ENCODE assay signal across 8 mouse cellular contexts in the genomic region with DNA sequence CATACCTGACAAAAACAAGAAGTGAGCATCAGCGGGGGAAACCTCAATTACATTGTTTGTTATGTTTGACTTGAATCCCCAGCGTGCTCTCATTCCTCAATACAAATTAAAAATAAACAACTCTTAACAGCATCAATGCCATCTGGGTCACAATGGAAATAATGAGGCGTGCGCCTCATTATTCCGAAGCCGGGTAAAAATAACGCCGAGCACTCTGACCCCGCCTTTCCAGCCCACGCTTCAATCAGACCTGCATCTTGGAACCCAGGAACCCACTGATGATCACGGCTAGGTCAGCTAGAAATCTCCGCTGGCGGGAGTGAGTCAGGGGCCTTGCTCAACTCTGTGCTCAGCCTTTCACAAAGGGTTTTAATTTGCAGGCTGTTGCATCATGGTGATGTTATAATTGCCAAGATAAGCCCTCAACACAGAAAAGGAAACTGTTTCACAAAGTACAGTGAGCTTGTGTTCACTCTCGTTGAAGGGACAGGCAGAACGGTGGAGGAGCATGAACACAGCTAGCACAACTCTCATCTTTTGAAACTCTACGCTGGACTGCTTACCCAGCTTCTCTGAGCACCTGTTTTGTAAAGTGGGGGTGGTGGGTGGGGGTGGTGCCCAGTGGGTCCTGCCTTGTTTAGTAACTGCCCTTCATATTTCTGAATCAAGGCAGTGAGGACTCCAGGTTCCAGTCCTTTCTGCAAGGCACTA. TPM values are rescaled to one million over a fixed set of nuclear protein-coding genes. Genes with fewer than 3 reads are reported as not detected.
DNase-seq lines count a peak whose midpoint lies in the region; ATAC-seq and TF ChIP-seq lines count a peak whose summit lies in the region.

No protein-coding gene starts in this region.

- 0 out of 2 replicates have a peak overlapping the region, but pooled peaks have one; percentile 38 for H3K9ac ChIP-seq in forebrain, embryonic 16.5 days (replicated peaks; ENCODE audit: low read depth, low read length)
- H3K9ac ChIP-seq in intestine, embryonic 16.5 days (ENCODE audit: low read depth, low read length), result peak overlapping the region; percentile 45; the same call in 1 of the 2 replicates
- 0 out of 2 replicates have a peak overlapping the region, but pooled peaks have one; percentile 1 for H3K9ac ChIP-seq in midbrain, embryonic 12.5 days (replicated peaks)

- H3K27ac ChIP-seq in gastrocnemius, adult 2 months, result peak overlapping the region; percentile 97
- H3K27ac ChIP-seq in forebrain, embryonic 16.5 days (ENCODE audit: low read length), result 0 out of 2 replicates have a peak overlapping the region, but pooled peaks have one; percentile 10
- H3K27ac ChIP-seq in intestine, embryonic 16.5 days (ENCODE audit: low read length), result peak overlapping the region; percentile 62
- no peak overlapping the region for H3K27ac ChIP-seq in midbrain, embryonic 12.5 days (replicated peaks)

- intact Hi-C loops in gastrocnemius, adult 2 months (cut with DNase I), result loop anchor here (5.0 kb wide), 1 partner anchor 94 kb away; no protein-coding TSS in a partner anchor
- intact Hi-C loops in gastrocnemius, postnatal 14 days (cut with DNase I; ENCODE audit: low total_unique reads), result no loop called here
- intact Hi-C loops in left cerebral cortex, postnatal 25 days (cut with DNase I), result no loop called here

- 7% methylated on average over 16 of the region's 16 CpGs for WGBS in forebrain, embryonic 16.5 days
- 45% methylated on average over 16 of the region's 16 CpGs for WGBS in intestine, embryonic 16.5 days
- whole genome bisulfite sequencing in midbrain, embryonic 12.5 days, result 36% methylated on average over 16 of the region's 16 CpGs

- H3K9me3 ChIP-seq in forebrain, embryonic 16.5 days (ENCODE audit: control insufficient read depth, low read length), result no peaks in the 10 kb centered on the region
- H3K9me3 ChIP-seq in intestine, embryonic 16.5 days (ENCODE audit: control insufficient read depth, low read length), result no peaks in the 10 kb centered on the region
- no peaks in the 10 kb centered on the region for H3K9me3 ChIP-seq in midbrain, embryonic 12.5 days

- ATAC-seq in forebrain, embryonic 16.5 days, result no peak
- ATAC-seq in intestine, embryonic 16.5 days, result peak; percentile 12; the same call in 1 of the 2 replicates
- no peak for ATAC-seq in midbrain, embryonic 12.5 days (ENCODE audit: low FRiP score, low read depth)

- H3K4me2 ChIP-seq in forebrain, embryonic 16.5 days (ENCODE audit: low read length), result peak overlapping the region; percentile 69
- peak overlapping the region; percentile 27 for H3K4me2 ChIP-seq in intestine, embryonic 16.5 days (ENCODE audit: low read depth, low read length)
- H3K4me2 ChIP-seq in midbrain, embryonic 12.5 days (replicated peaks), result peak overlapping the region; percentile 96

- peak overlapping the region; percentile 97 for H3K4me3 ChIP-seq in gastrocnemius, adult 2 months
- H3K4me3 ChIP-seq in forebrain, embryonic 16.5 days (replicated peaks; ENCODE audit: low read length), result peak overlapping the region; percentile 58
- H3K4me3 ChIP-seq in intestine, embryonic 16.5 days (ENCODE audit: low read length), result peak overlapping the region; percentile 9; the same call in 1 of the 2 replicates
- no peak overlapping the region for H3K4me3 ChIP-seq in midbrain, embryonic 12.5 days

- H3K36me3 ChIP-seq in forebrain, embryonic 16.5 days (ENCODE audit: control insufficient read depth, insufficient read depth), result no peaks in the 10 kb centered on the region
- no peaks in the 10 kb centered on the region for H3K36me3 ChIP-seq in intestine, embryonic 16.5 days (ENCODE audit: control insufficient read depth, insufficient read depth, low read length)
- H3K36me3 ChIP-seq in midbrain, embryonic 12.5 days, result no peaks in the 10 kb centered on the region

- no peaks in the 10 kb centered on the region for H3K27me3 ChIP-seq in forebrain, embryonic 16.5 days (replicated peaks; ENCODE audit: control insufficient read depth, insufficient read depth, low read length)
- H3K27me3 ChIP-seq in intestine, embryonic 16.5 days (replicated peaks; ENCODE audit: control insufficient read depth, insufficient read depth, low read length), result no peaks in the 10 kb centered on the region
- peaks cover 26% of the 10 kb centered on the region for H3K27me3 ChIP-seq in midbrain, embryonic 12.5 days

- peak; percentile 64 for DNase-seq in gastrocnemius, adult 2 months
- no peak for DNase-seq in gastrocnemius, postnatal 14 days
- DNase-seq in adrenal gland, adult 2 months, result peak; percentile 90
- DNase-seq in left cerebral cortex, postnatal 25 days (ENCODE audit: low spot score in 2 of 2), result no peak
- no peak for DNase-seq in cerebellum, postnatal 10 days

- peaks cover 33% of the 10 kb centered on the region for H3K4me1 ChIP-seq in forebrain, embryonic 16.5 days (replicated peaks; ENCODE audit: control insufficient read depth, insufficient read depth, low read length)
- H3K4me1 ChIP-seq in intestine, embryonic 16.5 days (ENCODE audit: control insufficient read depth, insufficient read depth, low read length), result peaks cover 28% of the 10 kb centered on the region
- H3K4me1 ChIP-seq in midbrain, embryonic 12.5 days, result peaks cover 33% of the 10 kb centered on the region

- no peak for TF ChIP-seq CTCF in gastrocnemius, adult 2 months (IDR thresholded peaks at IDR 0.05)

RNA-seq across cellular contexts. Expression of gene Nfil3, which starts 4.2 kb away (rescaled TPM):
- total RNA-seq in gastrocnemius, adult 2 months (2021), result 100 to 1,000 TPM in 1 of 2 experiments, 10 to 100 TPM in 1; 40.2 to 137 TPM
- total RNA-seq in gastrocnemius, postnatal 14 days (2021), result 10 to 100 TPM; 15.7 to 39.9 TPM
- total RNA-seq in adrenal gland, adult 2 months (2021), result 10 to 100 TPM; 19.6 to 85.0 TPM
- polyA plus RNA-seq in adrenal gland, adult 2 months (2012; rRNA removed), result 7.6 TPM in 2 replicates
- polyA plus RNA-seq in forebrain, embryonic 16.5 days (2015; fragmentation: Nextera tagmentation; extraction: Ambion mirVana), result 58.8 and 67.1 TPM in 2 replicates
- polyA plus RNA-seq in intestine, embryonic 16.5 days (2015; fragmentation: Nextera tagmentation; extraction: Ambion mirVana), result 28.4 and 30.0 TPM in 2 replicates
- 28.2 and 28.5 TPM in 2 replicates for polyA plus RNA-seq in midbrain, embryonic 12.5 days (2016; fragmentation: Nextera tagmentation; extraction: Ambion mirVana)
- total RNA-seq in left cerebral cortex, postnatal 25 days (2021), result 10 to 100 TPM; 14.4 to 20.8 TPM

RNA-seq across cellular contexts. Expression of gene Auh, which starts 47.2 kb away (rescaled TPM):
- 10 to 100 TPM; 74.0 to 94.1 TPM for total RNA-seq in gastrocnemius, adult 2 months (2021)
- total RNA-seq in gastrocnemius, postnatal 14 days (2021), result 10 to 100 TPM; 47.4 to 65.3 TPM
- 100 to 1,000 TPM; 119 to 135 TPM for total RNA-seq in adrenal gland, adult 2 months (2021)
- 28.9 and 36.9 TPM in 2 replicates for polyA plus RNA-seq in adrenal gland, adult 2 months (2012; rRNA removed)
- 60.9 and 63.5 TPM in 2 replicates for polyA plus RNA-seq in forebrain, embryonic 16.5 days (2015; fragmentation: Nextera tagmentation; extraction: Ambion mirVana)
- polyA plus RNA-seq in intestine, embryonic 16.5 days (2015; fragmentation: Nextera tagmentation; extraction: Ambion mirVana), result 45.1 and 49.6 TPM in 2 replicates
- polyA plus RNA-seq in midbrain, embryonic 12.5 days (2016; fragmentation: Nextera tagmentation; extraction: Ambion mirVana), result 46.2 and 48.0 TPM in 2 replicates
- total RNA-seq in left cerebral cortex, postnatal 25 days (2021), result 10 to 100 TPM; 85.3 to 93.5 TPM

Comparison
In these comparisons a context has a peak if more than half of its experiments do, and no peak if none do; other contexts are left out.
1. DNase-seq: peak in gastrocnemius, adult 2 months (single experiment) and adrenal gland, adult 2 months (single experiment); none in gastrocnemius, postnatal 14 days (single experiment), left cerebral cortex, postnatal 25 days (0 of 2) and cerebellum, postnatal 10 days (0 of 2).
2. H3K4me2 ChIP-seq: peak in every context shown above with its lines; median percentile 96 in midbrain, embryonic 12.5 days; 69 in forebrain, embryonic 16.5 days; 27 in intestine, embryonic 16.5 days.
3. Peak in every context shown above with its lines, with median percentiles within 50 percentile points of each other: H3K9ac ChIP-seq.